Mouse (Mus musculus) bone marrow macrophage, adult 2 months (primary cell): Measurements from ENCODE around the gene Wfdc2.

ENCODE experiments used
- CTCF ChIP-seq: IDR thresholded peaks from 2 replicates; pipeline ENCODE4 v1.5.1; 2012; ENCODE audit warnings: low read depth, mild to moderate bottlenecking, low read length, moderate library complexity
- POLR2A ChIP-seq: IDR thresholded peaks from 2 replicates; pipeline ENCODE4 v1.6.1; 2012; ENCODE audit warnings: mild to moderate bottlenecking, low read depth, low read length, borderline replicate concordance

DNA sequence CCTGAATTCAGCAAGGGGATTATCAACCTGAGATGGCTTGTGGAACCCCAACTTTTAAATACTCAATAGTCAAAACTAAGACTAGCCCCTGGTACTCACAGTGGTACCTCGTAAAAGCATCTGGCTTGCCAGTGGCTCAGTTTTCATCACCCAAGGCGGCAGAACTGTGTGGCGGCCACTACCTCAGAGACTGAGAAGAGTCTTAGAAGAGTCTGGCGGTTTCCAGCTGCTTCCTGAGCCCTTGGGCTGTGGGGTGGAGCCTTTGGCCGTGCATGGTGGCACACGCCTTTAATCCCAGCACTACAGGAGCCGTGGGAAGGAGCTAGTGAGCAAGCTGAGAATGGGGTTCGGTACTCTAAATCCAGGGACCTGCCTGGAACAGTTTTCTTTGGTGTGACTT lies 39.9 kb upstream of the Wfdc2 start:
- TF ChIP-seq POLR2A, result no peak
- TF ChIP-seq CTCF, result no peak
